Mouse (Mus musculus): ENCODE results near the gene Slc4a1. TPM values are rescaled to one million over a fixed set of nuclear protein-coding genes. Genes with fewer than 3 reads are reported as not detected.
A peak's percentile ranks its signal among the peaks of the same experiment; 100 is the strongest.
"Not testable (repeated sequence)": the region's sequence is repeated elsewhere in the genome, so short reads cannot be mapped to it uniquely, and the experiment has no call there.

Slc4a1 gene
- polyA plus RNA-seq, 1 experiment, result not detected

- Histone ChIP-seq H3K4me1 (ENCODE audit: control insufficient read depth, insufficient read depth, insufficient read length, low read length) (peaks cover 4% of the 10 kb centered on the region), H3K4me3 (ENCODE audit: insufficient read depth, low read depth, low read length) (peak overlapping the region; percentile 26; the same call in 1 of the 2 replicates), H3K27ac (replicated peaks; ENCODE audit: low read depth, low read length) (no peak overlapping the region)
These were observed 26.6 kb upstream of the Slc4a1 start for GRCm38 (mm10) chr11:102392441-102393237.

- H3K27ac ChIP-seq (replicated peaks; ENCODE audit: low read depth, low read length); H3K4me1 ChIP-seq (ENCODE audit: control insufficient read depth, insufficient read depth, insufficient read length, low read length); H3K4me3 ChIP-seq (ENCODE audit: insufficient read depth, low read depth, low read length): not testable (repeated sequence)
These were observed 23.4 kb upstream of the Slc4a1 start for GRCm38 (mm10) chr11:102389436-102389835.

- H3K4me1 ChIP-seq (ENCODE audit: control insufficient read depth, insufficient read depth, insufficient read length, low read length), result no peaks in the 10 kb centered on the region
- no peak overlapping the region for H3K27ac ChIP-seq (replicated peaks; ENCODE audit: low read depth, low read length)
- H3K4me3 ChIP-seq (ENCODE audit: insufficient read depth, low read depth, low read length), result no peak overlapping the region
These were observed 20.1 kb upstream of the Slc4a1 start for GRCm38 (mm10) chr11:102386121-102386520.

DNA sequence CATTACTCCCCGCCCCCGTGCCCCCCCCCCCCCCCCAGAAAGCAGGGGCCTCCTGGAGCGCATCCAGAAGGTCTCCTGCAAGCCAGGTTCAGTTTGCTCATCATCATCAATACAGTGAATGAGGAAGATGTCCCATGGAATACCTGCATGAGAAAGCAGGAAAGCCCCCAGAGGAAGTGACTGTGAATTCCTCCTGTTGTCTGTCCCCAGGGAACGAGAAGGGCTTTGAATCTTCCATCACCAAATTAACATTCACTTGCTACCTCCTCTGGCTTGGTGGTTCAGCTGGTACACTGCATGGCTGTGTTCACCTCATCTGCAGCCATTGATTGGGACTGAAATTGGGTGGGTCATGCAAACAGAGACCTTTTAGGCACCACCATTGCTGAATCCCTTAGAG is 19.1 kb upstream of the Slc4a1 start:
- Histone ChIP-seq H3K4me1 (ENCODE audit: control insufficient read depth, insufficient read depth, insufficient read length, low read length) (no peaks in the 10 kb centered on the region; the same call in 1 of the 2 replicates), H3K4me3 (ENCODE audit: insufficient read depth, low read depth, low read length) (no peak overlapping the region), H3K27ac (replicated peaks; ENCODE audit: low read depth, low read length) (no peak overlapping the region)

DNA sequence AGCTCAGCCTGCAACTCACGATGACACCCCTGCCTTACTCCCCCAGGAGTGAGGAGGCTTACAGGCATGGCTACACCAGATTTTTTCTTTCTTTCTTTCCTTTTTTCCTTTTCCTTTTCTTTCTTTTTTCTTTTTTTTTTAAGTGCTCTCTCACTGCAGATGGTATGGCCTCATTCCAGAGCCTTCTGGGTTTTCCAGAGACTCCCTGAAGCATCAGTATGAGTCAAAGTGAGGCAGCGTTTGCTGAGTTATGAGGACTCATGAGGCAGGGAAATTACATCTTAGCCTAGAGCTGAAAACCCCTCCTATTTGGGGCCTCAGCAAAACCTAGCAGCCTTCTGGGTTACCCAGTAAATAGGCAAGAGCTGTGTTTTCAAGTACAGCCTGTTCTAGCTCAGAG is 18.4 kb upstream of the Slc4a1 start:
- Histone ChIP-seq H3K27ac (replicated peaks; ENCODE audit: low read depth, low read length) (no peak overlapping the region), H3K4me3 (ENCODE audit: insufficient read depth, low read depth, low read length) (no peak overlapping the region), H3K4me1 (ENCODE audit: control insufficient read depth, insufficient read depth, insufficient read length, low read length) (no peaks in the 10 kb centered on the region; the same call in 1 of the 2 replicates)

DNA sequence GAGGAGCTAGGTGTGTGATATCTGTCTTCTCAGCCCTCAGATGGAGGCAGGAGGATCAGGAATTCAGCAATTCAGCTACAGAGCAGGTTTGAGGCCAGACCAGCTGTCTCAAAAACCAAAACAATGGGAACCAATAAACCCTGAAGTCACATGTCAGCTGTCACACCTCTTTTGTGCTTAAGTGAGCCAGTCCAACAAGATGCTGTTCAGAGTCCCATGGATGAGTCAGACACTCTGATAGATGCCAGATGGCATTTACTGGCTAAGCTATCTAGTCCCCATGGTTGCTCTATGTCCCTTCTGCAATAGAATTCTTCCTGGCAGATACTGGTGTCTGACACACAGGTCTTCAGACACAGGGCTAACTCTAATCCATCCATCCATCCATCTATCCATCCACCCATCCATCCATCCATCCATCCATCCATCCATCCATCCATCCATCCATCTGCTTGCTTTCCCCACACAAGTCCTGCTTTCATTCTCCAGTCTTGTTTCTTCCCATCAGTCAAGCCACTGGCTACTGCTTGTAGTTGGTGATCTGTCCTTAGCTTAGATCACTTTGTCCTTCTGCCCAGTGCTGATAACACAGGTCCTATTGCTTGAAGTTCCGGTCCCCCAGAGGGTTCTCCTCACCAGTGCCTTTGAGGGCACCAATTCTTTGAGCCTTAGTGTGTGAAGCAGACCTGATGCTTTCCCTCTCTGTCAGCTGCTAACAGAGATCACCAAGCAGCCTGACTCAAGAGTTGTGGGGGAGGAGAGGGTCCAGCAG is 17.5 kb upstream of the Slc4a1 start:
- H3K4me3 ChIP-seq (ENCODE audit: insufficient read depth, low read depth, low read length), result no peak overlapping the region

DNA sequence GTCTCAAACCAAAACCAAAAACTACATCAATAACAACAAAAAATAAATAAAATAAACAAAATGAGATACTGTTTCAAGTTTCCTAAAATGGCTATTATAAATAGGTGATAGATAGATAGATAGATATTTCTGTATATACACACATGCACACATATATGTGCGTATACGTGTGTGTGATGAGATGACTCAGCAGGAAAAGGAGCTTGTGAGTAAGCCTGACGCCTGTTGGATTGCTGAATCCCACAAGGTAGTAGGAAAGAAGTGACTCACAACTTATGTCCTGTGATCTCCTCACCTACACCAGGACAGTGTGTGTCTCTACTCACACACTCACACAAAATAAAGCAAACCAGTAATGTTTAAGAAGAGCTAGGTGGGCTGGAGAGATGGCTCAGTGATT is 16.8 kb upstream of the Slc4a1 start:
- Histone ChIP-seq H3K27ac (replicated peaks; ENCODE audit: low read depth, low read length) (no peak overlapping the region), H3K4me3 (ENCODE audit: insufficient read depth, low read depth, low read length) (no peak overlapping the region), H3K4me1 (ENCODE audit: control insufficient read depth, insufficient read depth, insufficient read length, low read length) (no peaks in the 10 kb centered on the region; the same call in 1 of the 2 replicates)

More for the DNA sequence above, 17.5 kb upstream of the Slc4a1 start:
- H3K27ac ChIP-seq (replicated peaks; ENCODE audit: low read depth, low read length), result no peak overlapping the region
- H3K4me1 ChIP-seq (ENCODE audit: control insufficient read depth, insufficient read depth, insufficient read length, low read length), result no peaks in the 10 kb centered on the region; the same call in 1 of the 2 replicates

- H3K4me3 ChIP-seq (ENCODE audit: insufficient read depth, low read depth, low read length), result no peak overlapping the region
- H3K4me1 ChIP-seq (ENCODE audit: control insufficient read depth, insufficient read depth, insufficient read length, low read length), result no peaks in the 10 kb centered on the region; the same call in 1 of the 2 replicates
- H3K27ac ChIP-seq (replicated peaks; ENCODE audit: low read depth, low read length), result no peak overlapping the region
These were observed 15.5 kb upstream of the Slc4a1 start for GRCm38 (mm10) chr11:102381341-102382100.

- peaks cover 4% of the 10 kb centered on the region for H3K4me1 ChIP-seq (ENCODE audit: control insufficient read depth, insufficient read depth, insufficient read length, low read length)
- H3K27ac ChIP-seq (replicated peaks; ENCODE audit: low read depth, low read length), result no peak overlapping the region
- H3K4me3 ChIP-seq (ENCODE audit: insufficient read depth, low read depth, low read length), result no peak overlapping the region
These were observed 14.1 kb upstream of the Slc4a1 start for GRCm38 (mm10) chr11:102380091-102380490.

GRCm38 (mm10) chr11:102377186-102377585 is 11.2 kb upstream of the Slc4a1 start:
- Histone ChIP-seq H3K4me1 (ENCODE audit: control insufficient read depth, insufficient read depth, insufficient read length, low read length) (peaks cover 4% of the 10 kb centered on the region), H3K27ac (replicated peaks; ENCODE audit: low read depth, low read length) (no peak overlapping the region), H3K4me3 (ENCODE audit: insufficient read depth, low read depth, low read length) (no peak overlapping the region)

DNA sequence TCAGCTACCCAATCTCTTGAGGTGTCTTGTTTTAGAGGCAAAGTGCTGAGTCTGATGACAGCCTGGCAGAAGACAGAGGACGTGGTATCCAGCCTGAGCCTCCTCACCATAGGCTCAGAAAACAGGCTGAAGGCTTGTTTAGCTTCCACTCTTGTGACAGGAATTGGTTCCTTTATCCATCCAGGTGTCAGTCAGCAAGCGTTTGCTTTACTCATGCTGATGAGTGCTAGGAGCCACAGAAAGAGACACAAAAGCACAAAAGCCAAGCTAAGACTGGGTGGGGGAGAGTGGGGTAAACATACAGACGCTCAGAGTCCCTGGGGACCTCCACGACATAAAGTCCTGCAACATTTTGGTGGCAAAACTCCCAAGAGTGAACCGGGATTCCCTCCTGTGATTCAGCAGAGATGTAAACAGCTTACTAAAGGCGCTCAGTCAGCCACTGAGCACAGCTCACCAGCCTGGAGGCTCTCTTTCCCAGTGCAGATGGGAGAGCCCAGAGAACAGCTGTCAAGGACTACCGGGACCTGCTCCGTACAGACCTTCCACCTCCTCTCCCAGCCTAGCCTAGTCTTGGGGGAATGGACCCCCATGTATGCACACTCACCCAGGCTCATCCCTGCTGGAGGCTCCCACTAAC is 10.3 kb upstream of the Slc4a1 start:
- H3K4me1 ChIP-seq (ENCODE audit: control insufficient read depth, insufficient read depth, insufficient read length, low read length), result peaks cover 4% of the 10 kb centered on the region
- H3K4me3 ChIP-seq (ENCODE audit: insufficient read depth, low read depth, low read length), result peak overlapping the region; percentile 41; the same call in 1 of the 2 replicates
- H3K27ac ChIP-seq (replicated peaks; ENCODE audit: low read depth, low read length), result no peak overlapping the region

GRCm38 (mm10) chr11:102375196-102376173 is 9.5 kb upstream of the Slc4a1 start:
- peak overlapping the region; percentile 28 for H3K27ac ChIP-seq (replicated peaks; ENCODE audit: low read depth, low read length)
- H3K4me3 ChIP-seq (ENCODE audit: insufficient read depth, low read depth, low read length), result peak overlapping the region; percentile 41
- H3K4me1 ChIP-seq (ENCODE audit: control insufficient read depth, insufficient read depth, insufficient read length, low read length), result peaks cover 4% of the 10 kb centered on the region

- H3K4me3 ChIP-seq (ENCODE audit: insufficient read depth, low read depth, low read length), result no peak overlapping the region
- H3K4me1 ChIP-seq (ENCODE audit: control insufficient read depth, insufficient read depth, insufficient read length, low read length), result peaks cover 4% of the 10 kb centered on the region
- no peak overlapping the region for H3K27ac ChIP-seq (replicated peaks; ENCODE audit: low read depth, low read length)
These were observed 8.2 kb upstream of the Slc4a1 start for GRCm38 (mm10) chr11:102374108-102374725.
